Mouse (Mus musculus): ENCODE measurements around the gene Ppp2r3a.
A peak's percentile ranks its signal among the peaks of the same experiment; 100 is the strongest.

Gene Ppp2r3a

DNA sequence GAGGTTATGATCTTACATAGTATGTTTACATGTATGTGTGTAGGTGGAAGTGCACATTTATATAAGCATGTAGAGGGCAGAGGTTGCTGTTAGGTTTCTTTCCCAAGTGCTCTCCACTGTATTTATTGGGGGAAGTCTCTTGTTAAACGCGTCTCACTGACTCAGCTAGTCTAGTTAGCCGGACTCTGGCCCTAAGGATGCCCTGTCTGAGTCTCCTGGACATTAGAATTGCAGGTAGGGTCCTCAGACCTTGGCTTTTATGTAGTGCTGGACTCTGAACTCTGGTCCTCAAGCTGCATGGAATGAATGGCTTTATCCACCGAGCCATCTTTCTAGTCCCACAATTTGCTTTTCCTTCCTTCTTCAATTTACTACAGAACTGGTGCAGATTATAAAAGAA is 108.0 kb downstream of the Ppp2r3a start:
- DNase-seq: no peak

GRCm38 (mm10) chr9:101114182-101114884 is 137.3 kb downstream of the Ppp2r3a start:
- no peak for DNase-seq

- DNase-seq: no peak
These were observed 138.3 kb downstream of the Ppp2r3a start for GRCm38 (mm10) chr9:101113317-101113716.

GRCm38 (mm10) chr9:101110013-101110412 is 141.6 kb downstream of the Ppp2r3a start:
- peak; percentile 50 for DNase-seq

DNA sequence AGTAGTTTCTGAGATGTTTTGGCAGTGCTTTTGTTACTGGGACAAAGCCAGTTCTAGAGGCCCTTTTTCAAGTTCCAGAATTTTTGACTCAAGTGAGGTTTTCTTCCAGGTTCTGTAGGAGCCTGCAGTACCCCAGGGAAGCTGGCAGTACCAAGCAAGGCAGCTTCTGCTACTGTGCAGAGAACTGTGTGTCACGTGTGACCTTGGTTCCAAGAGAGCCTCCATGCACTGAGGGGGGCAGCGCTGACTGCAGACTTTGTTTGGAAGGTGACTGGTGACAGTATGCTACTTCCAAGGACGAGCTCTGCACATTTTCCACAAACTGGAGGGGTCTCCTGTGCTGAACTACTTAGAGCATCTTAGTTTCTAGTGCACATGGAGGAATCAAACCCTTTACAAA is 144.2 kb downstream of the Ppp2r3a start:
- DNase-seq: no peak

GRCm38 (mm10) chr9:101105735-101106134 is 145.9 kb downstream of the Ppp2r3a start:
- DNase-seq: no peak

DNA sequence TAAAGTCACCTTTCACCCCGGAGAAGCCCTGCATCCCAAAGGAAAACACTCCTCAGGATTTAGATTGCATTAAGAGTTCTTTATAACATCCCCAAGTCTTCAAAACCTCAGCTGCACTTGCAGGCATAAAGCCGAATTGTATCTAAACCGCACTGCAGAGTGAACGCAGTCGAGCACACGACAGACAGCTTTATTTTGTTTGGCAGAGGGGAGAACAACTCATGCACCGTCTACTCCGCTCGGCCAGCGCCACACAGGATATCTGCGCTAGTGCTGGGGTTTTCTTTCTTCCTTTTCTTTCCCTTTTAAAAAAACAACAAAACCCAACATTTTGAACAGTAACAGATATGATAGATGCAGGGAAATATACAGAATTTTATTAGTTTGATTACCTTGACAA is 146.7 kb downstream of the Ppp2r3a start:
- DNase-seq: no peak

DNA sequence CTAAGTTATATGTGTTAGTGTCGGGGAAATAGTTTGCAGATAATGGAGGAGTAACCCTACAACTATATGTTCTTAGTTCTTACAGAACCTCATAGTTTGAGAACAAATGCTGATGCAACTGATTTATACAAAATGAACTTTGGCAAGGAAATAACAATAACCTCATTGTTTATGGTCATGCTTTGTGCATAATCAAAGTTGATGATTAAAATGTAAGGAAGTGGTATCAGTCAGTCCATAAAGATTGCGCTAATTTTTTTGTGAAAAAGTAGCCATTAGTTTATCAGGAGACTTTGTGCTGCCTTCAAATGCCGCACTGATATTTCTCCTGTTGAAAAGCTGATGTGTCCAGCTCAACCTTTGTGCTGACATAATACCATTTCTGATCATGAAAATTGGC is 149.3 kb downstream of the Ppp2r3a start:
- no peak for DNase-seq

- DNase-seq: no peak
These were observed 150.0 kb downstream of the Ppp2r3a start for GRCm38 (mm10) chr9:101101547-101101946.

DNA sequence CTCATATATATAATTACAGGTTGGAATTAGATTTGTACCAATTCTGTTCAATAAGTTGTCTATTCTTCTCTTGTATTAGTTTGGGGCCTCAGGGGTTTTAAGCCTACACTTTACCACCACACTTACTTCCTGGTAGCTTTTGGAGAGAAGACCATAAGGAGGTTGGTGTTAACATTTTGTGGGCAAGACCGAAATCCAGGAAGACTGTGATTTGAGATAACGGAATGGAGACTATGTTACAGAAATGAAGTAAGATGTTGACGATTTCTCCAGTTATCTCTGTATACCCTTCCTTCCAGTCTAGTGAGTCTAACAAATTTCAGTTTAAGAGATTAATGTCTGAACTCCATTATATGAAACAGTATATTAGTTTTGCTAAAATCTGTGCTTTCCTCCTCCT is 151.4 kb downstream of the Ppp2r3a start:
- no peak for DNase-seq

GRCm38 (mm10) chr9:101099445-101099844 is 152.2 kb downstream of the Ppp2r3a start:
- no peak for DNase-seq

- no peak for DNase-seq
These were observed 154.1 kb downstream of the Ppp2r3a start for GRCm38 (mm10) chr9:101097542-101097941.

DNA sequence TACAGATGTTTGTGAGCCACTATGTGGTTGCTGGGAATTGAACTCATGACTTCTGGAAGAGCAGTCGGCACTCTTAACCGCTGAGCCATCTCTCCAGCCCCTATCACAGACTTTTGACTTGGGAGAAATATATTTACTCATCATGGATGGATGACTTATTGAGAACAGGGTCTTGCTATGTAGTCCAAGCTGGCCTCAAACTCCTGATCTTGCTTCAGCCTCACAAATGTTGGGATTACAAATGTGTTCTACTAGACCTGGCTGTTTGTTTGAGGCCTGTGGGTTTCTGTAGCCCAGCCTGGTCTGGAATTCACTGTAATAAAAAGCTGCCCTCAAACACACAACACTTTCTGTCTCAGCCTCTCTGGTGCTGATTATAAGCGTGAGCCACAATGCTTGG is 155.1 kb downstream of the Ppp2r3a start:
- DNase-seq: no peak

DNA sequence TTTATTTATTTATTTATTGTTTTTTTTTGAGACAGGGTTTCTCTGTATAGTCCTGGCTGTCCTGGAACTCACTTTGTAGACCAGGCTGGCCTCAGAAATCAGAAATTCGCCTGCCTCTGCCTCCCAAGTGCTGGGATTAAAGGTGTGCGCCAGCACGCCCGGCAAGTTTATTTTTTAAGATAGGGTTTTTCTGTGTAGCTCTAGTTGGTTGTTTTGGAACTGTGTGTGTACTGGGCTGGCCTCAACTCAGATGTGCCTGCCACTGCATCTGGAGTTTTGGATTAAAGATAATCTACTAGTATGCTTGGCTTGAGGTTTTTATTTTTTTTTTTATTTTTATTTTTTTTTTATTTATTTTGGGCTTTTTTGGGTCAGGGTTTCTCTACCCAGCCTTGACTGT is 156.2 kb downstream of the Ppp2r3a start:
- no peak for DNase-seq

GRCm38 (mm10) chr9:101083728-101084127 is 167.9 kb downstream of the Ppp2r3a start:
- no peak for DNase-seq

- peak; percentile 31 for DNase-seq
These were observed 171.4 kb downstream of the Ppp2r3a start for GRCm38 (mm10) chr9:101080046-101080685.

- DNase-seq: no peak
These were observed 173.0 kb downstream of the Ppp2r3a start for GRCm38 (mm10) chr9:101078579-101078978.

DNA sequence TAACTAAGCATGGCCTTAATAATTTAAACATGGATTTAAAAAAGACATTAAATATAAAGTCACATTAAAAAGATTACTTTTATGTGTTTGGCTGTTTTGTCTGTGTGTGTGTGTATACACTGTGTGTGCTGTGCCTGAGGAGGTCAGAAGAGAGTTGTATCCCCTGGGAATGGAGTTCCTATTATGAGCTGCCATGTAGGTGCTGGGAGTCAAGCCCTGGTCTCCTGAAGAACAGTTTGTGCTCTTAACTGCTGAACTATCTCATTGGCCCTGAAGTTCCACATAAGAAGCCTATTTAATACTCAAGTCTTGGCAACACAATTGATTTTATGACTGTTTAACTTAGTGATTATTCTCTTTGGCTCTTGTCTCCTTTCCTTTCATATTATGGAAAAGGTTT is 174.1 kb downstream of the Ppp2r3a start:
- no peak for DNase-seq

- peak; percentile 33 for DNase-seq
These were observed 175.3 kb downstream of the Ppp2r3a start for GRCm38 (mm10) chr9:101076095-101076875.

GRCm38 (mm10) chr9:101075694-101076093 is 175.9 kb downstream of the Ppp2r3a start:
- DNase-seq: no peak

GRCm38 (mm10) chr9:101075091-101075581 is 176.5 kb downstream of the Ppp2r3a start:
- peak; percentile 50 for DNase-seq

DNA sequence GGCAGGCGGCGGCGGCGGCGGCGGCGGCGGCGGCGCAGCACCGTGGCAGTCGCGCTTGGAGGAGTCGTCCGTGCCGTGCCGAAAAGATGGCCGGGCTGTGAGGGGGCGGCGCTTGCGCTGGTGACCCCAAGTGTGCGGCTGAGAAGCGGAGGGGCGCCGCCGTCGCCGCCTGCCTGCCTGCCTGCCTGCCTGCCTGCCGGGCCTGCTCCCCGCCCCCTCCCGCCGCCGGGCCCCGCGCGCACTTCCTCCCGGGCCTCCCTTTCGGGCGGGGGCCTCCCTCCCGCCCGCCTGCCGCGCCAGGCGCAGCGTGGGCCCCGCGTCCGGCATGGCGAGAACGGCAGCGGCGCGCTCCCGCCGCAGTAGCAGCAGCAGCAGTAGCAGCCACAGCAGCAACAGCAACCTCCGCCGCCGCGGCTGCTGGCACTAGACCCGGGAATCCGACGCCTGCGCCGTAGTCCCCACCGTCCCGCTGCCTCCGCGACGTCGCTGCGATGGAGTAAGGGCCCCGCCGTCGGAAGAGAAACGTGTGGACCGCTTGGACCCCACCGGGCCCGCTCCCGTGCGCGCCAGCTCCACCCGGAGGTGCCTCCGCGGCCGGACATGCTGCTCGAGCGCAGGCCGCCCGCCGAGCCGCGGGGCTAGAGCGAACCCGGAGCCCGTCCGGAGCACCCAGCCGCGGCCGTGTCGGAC is 177.1 kb downstream of the Ppp2r3a start:
- DNase-seq: peak; percentile 89

DNA sequence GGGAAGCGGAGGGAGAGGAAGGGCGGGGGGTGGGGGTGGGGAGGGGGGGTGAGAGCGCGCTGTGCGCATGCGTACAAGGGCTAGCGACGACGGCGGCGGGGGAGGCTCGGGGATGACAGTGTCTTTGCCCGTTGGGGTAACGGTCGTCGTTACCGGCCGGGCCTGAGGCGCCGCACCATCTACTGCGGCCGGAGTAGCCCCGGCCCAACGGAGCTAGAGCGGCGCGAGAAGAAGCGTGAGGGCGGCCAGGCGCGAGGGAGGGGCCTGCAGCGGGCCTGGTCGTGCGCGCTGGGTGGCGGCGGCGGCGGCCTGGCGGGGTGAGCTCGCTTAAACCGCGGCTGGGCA is 177.6 kb downstream of the Ppp2r3a start, which contains the start of gene Msl2:
Gene Msl2, plus strand, starts transcription at position 115 of the 345 bp plus-strand sequence.
- no peak for DNase-seq

Data from lung, postnatal 14 days (tissue).